Mouse (Mus musculus) forebrain, embryonic 10.5 days (tissue): ENCODE measurements around the gene Cog5. TPM values are rescaled to one million over a fixed set of nuclear protein-coding genes. Genes with fewer than 3 reads are reported as not detected.

Experiments used
- DNase-seq: peaks from one replicate; pipeline ENCODE4 v3.0.0-alpha.2; 2017; ENCODE audit warnings: low spot score; ENCODE audit errors: extremely low spot score
- H3K27ac ChIP-seq: fragments of 300-500 bp; sonication (generic); 2 replicates; pipeline ENCODE4 v1.5.1; 2016; ENCODE audit warnings: mild to moderate bottlenecking
- H3K27me3 ChIP-seq: fragments of 300-500 bp; sonication (generic); 2 replicates; pipeline ENCODE4 v1.6.1; 2016; ENCODE audit warnings: mild to moderate bottlenecking; ENCODE audit not compliant: poor library complexity, severe bottlenecking
- H3K36me3 ChIP-seq: fragments of 300-500 bp; sonication (generic); replicated peaks from 2 replicates; pipeline ENCODE4 v1.6.1; 2016; ENCODE audit warnings: mild to moderate bottlenecking, moderate library complexity
- H3K4me1 ChIP-seq: fragments of 300-500 bp; sonication (generic); 2 replicates; pipeline ENCODE4 v1.6.1; 2016
- H3K4me3 ChIP-seq: fragments of 300-500 bp; sonication (generic); 2 replicates; pipeline ENCODE4 v1.5.1; 2016; ENCODE audit warnings: mild to moderate bottlenecking, moderate library complexity
- H3K9me3 ChIP-seq: fragments of 300-500 bp; sonication (generic); 2 replicates; pipeline ENCODE4 v1.6.1; 2016; ENCODE audit warnings: mild to moderate bottlenecking, moderate library complexity
- WGBS: fragments of 180-500 bp; shearing (Covaris S2); methylation state at CpG from one replicate; pipeline ENCODE4 v1.1.7; 2016; 5-methylcytosine and 5-hydroxymethylcytosine counted together
- polyA plus RNA-seq: library from polyadenylated mRNA; unstranded; fragments of >200 nt; fragmentation: Nextera tagmentation; extraction: Ambion mirVana; gene quantifications from 2 replicates; pipeline ENCODE4 v1.2.1, GENCODE M21; 2016

Gene Cog5
- polyA plus RNA-seq, 1 experiment from 2014 or later = 23.9 TPM

GRCm38 (mm10) chr12:31965517-31966212 is 311.0 kb downstream of the Cog5 start:
- 92% methylated on average over 12 of the region's 12 CpGs for WGBS
- Histone ChIP-seq H3K27me3 (no peaks in the 10 kb centered on the region), H3K4me1 (no peaks in the 10 kb centered on the region), H3K4me3 (no peak overlapping the region), H3K36me3 (peaks cover 4% of the 10 kb centered on the region), H3K9me3 (no peaks in the 10 kb centered on the region), H3K27ac (no peak overlapping the region)
- no peak for DNase-seq

GRCm38 (mm10) chr12:31966405-31966804 is 311.7 kb downstream of the Cog5 start:
- Histone ChIP-seq H3K36me3 (peaks cover 4% of the 10 kb centered on the region), H3K9me3 (no peaks in the 10 kb centered on the region), H3K27ac (no peak overlapping the region), H3K27me3 (no peaks in the 10 kb centered on the region), H3K4me1 (no peaks in the 10 kb centered on the region), H3K4me3 (no peak overlapping the region)
- WGBS = 86% methylated on average over 4 of the region's 4 CpGs
- no peak for DNase-seq

GRCm38 (mm10) chr12:31967536-31967935 is 312.9 kb downstream of the Cog5 start:
- Histone ChIP-seq H3K27ac (no peak overlapping the region), H3K27me3 (no peaks in the 10 kb centered on the region), H3K9me3 (no peaks in the 10 kb centered on the region), H3K4me1 (no peaks in the 10 kb centered on the region), H3K36me3 (peaks cover 4% of the 10 kb centered on the region), H3K4me3 (no peak overlapping the region)
- 10% methylated on average over 2 of the region's 2 CpGs for WGBS
- DNase-seq = no peak

GRCm38 (mm10) chr12:31969111-31969510 is 314.4 kb downstream of the Cog5 start:
- WGBS = 27% methylated on average over 1 of the region's 1 CpGs
- no peaks in the 10 kb centered on the region for H3K9me3 ChIP-seq
- DNase-seq = no peak

GRCm38 (mm10) chr12:31971547-31971946 is 316.9 kb downstream of the Cog5 start:
- no peaks in the 10 kb centered on the region for H3K4me1 ChIP-seq
- H3K9me3 ChIP-seq = no peaks in the 10 kb centered on the region
- 89% methylated on average over 8 of the region's 8 CpGs for WGBS
- no peaks in the 10 kb centered on the region for H3K36me3 ChIP-seq
- no peak overlapping the region for H3K27ac ChIP-seq
- H3K27me3 ChIP-seq = no peaks in the 10 kb centered on the region
- DNase-seq = no peak
- H3K4me3 ChIP-seq = no peak overlapping the region

More at GRCm38 (mm10) chr12:31969111-31969510, 314.4 kb downstream of the Cog5 start:
- Histone ChIP-seq H3K36me3 (peaks cover 2% of the 10 kb centered on the region), H3K4me1 (no peaks in the 10 kb centered on the region), H3K27me3 (no peaks in the 10 kb centered on the region), H3K4me3 (no peak overlapping the region), H3K27ac (no peak overlapping the region)

- no peak for DNase-seq
- WGBS = 75% methylated on average over 13 of the region's 13 CpGs
- no peak overlapping the region for H3K4me3 ChIP-seq
These were observed 319.0 kb downstream of the Cog5 start for GRCm38 (mm10) chr12:31973473-31974172.

GRCm38 (mm10) chr12:31976544-31976943 is 321.9 kb downstream of the Cog5 start:
- WGBS = 52% methylated on average over 7 of the region's 7 CpGs
- Histone ChIP-seq H3K27me3 (no peaks in the 10 kb centered on the region), H3K36me3 (no peaks in the 10 kb centered on the region), H3K9me3 (no peaks in the 10 kb centered on the region), H3K4me1 (peaks cover 4% of the 10 kb centered on the region), H3K4me3 (no peak overlapping the region), H3K27ac (no peak overlapping the region)
- DNase-seq = no peak

More at GRCm38 (mm10) chr12:31973473-31974172, 319.0 kb downstream of the Cog5 start:
- no peaks in the 10 kb centered on the region for H3K36me3 ChIP-seq
- H3K9me3 ChIP-seq = no peaks in the 10 kb centered on the region
- H3K27ac ChIP-seq = no peak overlapping the region
- H3K27me3 ChIP-seq = no peaks in the 10 kb centered on the region
- peaks cover 4% of the 10 kb centered on the region for H3K4me1 ChIP-seq

- Histone ChIP-seq H3K4me1 (peaks cover 4% of the 10 kb centered on the region), H3K36me3 (no peaks in the 10 kb centered on the region), H3K9me3 (no peaks in the 10 kb centered on the region), H3K27me3 (no peaks in the 10 kb centered on the region), H3K4me3 (no peak overlapping the region), H3K27ac (no peak overlapping the region)
- no peak for DNase-seq
- 81% methylated on average over 12 of the region's 12 CpGs for WGBS
These were observed 323.0 kb downstream of the Cog5 start for GRCm38 (mm10) chr12:31977613-31978195.

GRCm38 (mm10) chr12:31983238-31983637 is 328.6 kb downstream of the Cog5 start:
- 66% methylated on average over 7 of the region's 7 CpGs for WGBS
- DNase-seq = no peak

GRCm38 (mm10) chr12:31983769-31984168 is 329.1 kb downstream of the Cog5 start:
- Histone ChIP-seq H3K27me3 (no peaks in the 10 kb centered on the region), H3K4me1 (peaks cover 10% of the 10 kb centered on the region), H3K27ac (no peak overlapping the region), H3K36me3 (peaks cover 4% of the 10 kb centered on the region; the same call in 1 of the 2 replicates), H3K4me3 (no peak overlapping the region), H3K9me3 (no peaks in the 10 kb centered on the region)
- 86% methylated on average over 6 of the region's 6 CpGs for WGBS
- DNase-seq = no peak

More at GRCm38 (mm10) chr12:31983238-31983637, 328.6 kb downstream of the Cog5 start:
- Histone ChIP-seq H3K36me3 (peaks cover 4% of the 10 kb centered on the region; the same call in 1 of the 2 replicates), H3K9me3 (no peaks in the 10 kb centered on the region), H3K27me3 (no peaks in the 10 kb centered on the region), H3K27ac (no peak overlapping the region), H3K4me1 (peaks cover 10% of the 10 kb centered on the region), H3K4me3 (no peak overlapping the region)

GRCm38 (mm10) chr12:31984206-31984605 is 329.5 kb downstream of the Cog5 start:
- H3K27me3 ChIP-seq = no peaks in the 10 kb centered on the region
- peaks cover 10% of the 10 kb centered on the region for H3K4me1 ChIP-seq
- WGBS = 68% methylated on average over 2 of the region's 2 CpGs
- no peak for DNase-seq
- peaks cover 4% of the 10 kb centered on the region; the same call in 1 of the 2 replicates for H3K36me3 ChIP-seq
- no peak overlapping the region for H3K27ac ChIP-seq
- H3K9me3 ChIP-seq = no peaks in the 10 kb centered on the region
- H3K4me3 ChIP-seq = no peak overlapping the region

GRCm38 (mm10) chr12:31984664-31985063 is 330.0 kb downstream of the Cog5 start:
- DNase-seq = no peak
- 75% methylated on average over 12 of the region's 12 CpGs for WGBS
- no peaks in the 10 kb centered on the region for H3K9me3 ChIP-seq
- no peaks in the 10 kb centered on the region for H3K27me3 ChIP-seq
- H3K27ac ChIP-seq = no peak overlapping the region
- peaks cover 10% of the 10 kb centered on the region for H3K4me1 ChIP-seq
- peaks cover 4% of the 10 kb centered on the region; the same call in 1 of the 2 replicates for H3K36me3 ChIP-seq
- no peak overlapping the region for H3K4me3 ChIP-seq

- peaks cover 10% of the 10 kb centered on the region for H3K4me1 ChIP-seq
- peaks cover 4% of the 10 kb centered on the region; the same call in 1 of the 2 replicates for H3K36me3 ChIP-seq
- no peak overlapping the region for H3K27ac ChIP-seq
- H3K4me3 ChIP-seq = no peak overlapping the region
- no peaks in the 10 kb centered on the region for H3K9me3 ChIP-seq
- no peaks in the 10 kb centered on the region for H3K27me3 ChIP-seq
- no peak for DNase-seq
- WGBS = 88% methylated on average over 6 of the region's 6 CpGs
These were observed 331.1 kb downstream of the Cog5 start for GRCm38 (mm10) chr12:31985738-31986137.
